Mouse (Mus musculus): ENCODE data around the gene Vmn1r76.

Vmn1r76 gene

DNA sequence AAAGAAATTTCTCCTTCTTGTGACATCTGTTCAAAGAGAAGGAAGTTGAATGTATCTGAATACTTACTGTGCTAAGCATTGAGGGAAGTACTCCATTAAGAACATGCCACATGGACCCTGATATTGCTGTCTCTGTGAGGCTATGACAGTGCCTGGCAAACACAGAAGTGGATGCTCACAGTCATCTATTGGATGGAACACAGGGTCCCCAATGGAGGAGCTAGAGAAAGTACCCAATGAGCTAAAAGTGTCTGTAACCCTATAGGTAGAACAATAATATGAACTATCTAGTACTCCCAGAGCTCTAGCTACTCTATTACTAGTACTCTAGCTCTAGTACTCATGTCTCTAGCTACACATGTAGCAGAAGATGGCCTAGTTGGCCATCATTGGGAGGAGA is at the start of gene Vmn1r76:
TSS of gene Vmn1r76 (minus strand) at position 101 of the 400 bp plus-strand sequence.
- no peak for DNase-seq (ENCODE audit: low read depth)

GRCm38 (mm10) chr7:11972611-11973010 is 34.6 kb upstream of the Vmn1r76 start:
- DNase-seq (ENCODE audit: low read depth) = no peak

DNA sequence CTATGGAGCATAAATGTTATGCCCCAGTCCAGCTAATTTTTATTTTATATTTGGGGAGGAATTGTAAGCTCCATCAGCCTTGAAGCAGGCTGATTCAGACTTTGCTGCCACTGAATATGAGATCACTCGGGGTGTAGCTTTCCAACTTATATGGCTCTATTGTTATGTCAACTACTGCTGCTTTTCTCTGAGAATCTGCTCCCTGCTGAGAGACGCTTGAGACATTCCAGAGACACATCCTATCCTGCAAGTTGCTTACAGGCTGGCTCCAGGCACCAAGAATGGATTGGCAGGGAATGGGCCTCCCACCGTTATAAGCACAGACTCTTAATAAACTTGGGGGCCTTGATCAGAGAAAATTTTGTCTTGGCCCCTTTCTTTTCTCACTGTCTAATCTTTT is 10.0 kb upstream of the Vmn1r76 start:
- no peak for DNase-seq (ENCODE audit: low read depth)

GRCm38 (mm10) chr7:11874330-11874729 is 63.7 kb downstream of the Vmn1r76 start, which contains the start of gene Vmn1r75:
Gene Vmn1r75, plus strand, starts transcription at chr7:11874630.
- DNase-seq (ENCODE audit: low read depth) = no peak
